Comparison of ENCODE assay signal across 35 mouse cellular contexts in genomic region chr4:13150639-13151038, GRCm38 (mm10).
"Had no signal": no experiment of that assay in that cellular context is flagged by ENCODE, and none has a peak within 500 bp of the region (broad histone marks: within the 10 kb centered on the region; RNA-seq: fewer than 3 reads in every experiment).

No protein-coding gene starts in this region.

- H3K4me1 ChIP-seq: heart, embryonic 12.5 days; heart, embryonic 13.5 days; heart, embryonic 15.5 days; hindbrain, embryonic 10.5 days; hindbrain, embryonic 12.5 days; intestine, embryonic 15.5 days; kidney, embryonic 15.5 days had no signal

- H3K27me3 ChIP-seq: heart, embryonic 12.5 days; heart, embryonic 13.5 days; heart, embryonic 15.5 days; hindbrain, embryonic 12.5 days; hindbrain, embryonic 13.5 days; hindbrain, embryonic 15.5 days; intestine, embryonic 15.5 days; kidney, embryonic 15.5 days had no signal

- ATAC-seq: hindbrain, embryonic 16.5 days; hindbrain, postnatal 0 days; inflammation-experienced regulatory T-cells, adult 6 months; intestine, embryonic 15.5 days; intestine, embryonic 16.5 days; intestine, postnatal 0 days had no signal

- H3K9me3 ChIP-seq: heart, embryonic 10.5 days; heart, embryonic 12.5 days; heart, embryonic 13.5 days; heart, embryonic 15.5 days; hindbrain, embryonic 10.5 days; hindbrain, embryonic 12.5 days; hindbrain, embryonic 13.5 days; hindbrain, embryonic 15.5 days; intestine, embryonic 15.5 days; kidney, embryonic 15.5 days had no signal

- H3K27ac ChIP-seq: heart, embryonic 10.5 days; heart, embryonic 13.5 days; heart, embryonic 15.5 days; hindbrain, embryonic 10.5 days; hindbrain, embryonic 12.5 days; hindbrain, embryonic 13.5 days; hindbrain, embryonic 14.5 days; hindbrain, embryonic 15.5 days; hindbrain, postnatal 0 days; intestine, embryonic 15.5 days; kidney, embryonic 15.5 days; kidney, postnatal 0 days; layer of hippocampus, adult 2 months had no signal

- H3K4me2 ChIP-seq: heart, embryonic 11.5 days; heart, embryonic 12.5 days; heart, embryonic 13.5 days; heart, embryonic 15.5 days; hindbrain, embryonic 12.5 days; hindbrain, embryonic 13.5 days; hindbrain, embryonic 14.5 days; hindbrain, embryonic 15.5 days; intestine, embryonic 15.5 days; kidney, embryonic 15.5 days had no signal

- H3K9ac ChIP-seq: heart, embryonic 12.5 days; heart, embryonic 13.5 days; heart, embryonic 15.5 days; hindbrain, embryonic 12.5 days; hindbrain, embryonic 13.5 days; hindbrain, embryonic 14.5 days; hindbrain, embryonic 15.5 days; intestine, embryonic 15.5 days; kidney, embryonic 15.5 days had no signal

- H3K4me3 ChIP-seq: heart, embryonic 10.5 days; heart, embryonic 12.5 days; heart, embryonic 13.5 days; heart, embryonic 15.5 days; hindbrain, embryonic 10.5 days; hindbrain, embryonic 12.5 days; hindbrain, embryonic 13.5 days; hindbrain, embryonic 15.5 days; intestine, embryonic 15.5 days; kidney, embryonic 15.5 days; layer of hippocampus, adult 2 months had no signal

- H3K36me3 ChIP-seq: heart, embryonic 10.5 days; heart, embryonic 12.5 days; heart, embryonic 13.5 days; heart, embryonic 15.5 days; hindbrain, embryonic 10.5 days; hindbrain, embryonic 12.5 days; hindbrain, embryonic 13.5 days; hindbrain, embryonic 15.5 days; intestine, embryonic 15.5 days; kidney, embryonic 15.5 days had no signal

- DNase-seq: heart, postnatal 10 days; heart, postnatal 14 days; heart, postnatal 36 days; heart, postnatal 4 days; kidney, adult 11 months; kidney, adult 18-20 months; kidney, adult 2 months; kidney, adult 8-10 months; kidney, adult 9 months; kidney, postnatal 10 days; kidney, postnatal 14 days; kidney, postnatal 25 days; kidney, postnatal 36 days; kidney, postnatal 4 days; layer of hippocampus, adult 9-11 months; layer of hippocampus, postnatal 36 days had no signal
